Mouse (Mus musculus) kidney, adult 2 months (tissue): ENCODE data around the gene Ccl1.

Source experiments
- CTCF ChIP-seq: fragments of 200-500 bp; conservative IDR thresholded peaks from 2 replicates; pipeline ENCODE4 v1.5.1; 2011; ENCODE audit warnings: low read depth, mild to moderate bottlenecking, control low read depth, low read length, moderate library complexity, mixed read lengths; ENCODE audit not compliant: insufficient read depth, insufficient read length
- POLR2A ChIP-seq: fragments of 200-500 bp; IDR thresholded peaks from one replicate; pipeline ENCODE4 v1.6.1; 2011; ENCODE audit warnings: low read depth, low read length, control low read depth

- TF ChIP-seq POLR2A (no peak), CTCF (no peak)
These were observed 123.1 kb downstream of the Ccl1 start for GRCm38 (mm10) chr11:82182401-82182800.
